Mouse (Mus musculus): ENCODE data around the gene Hyou1. TPM values are rescaled to one million over a fixed set of nuclear protein-coding genes. Genes with fewer than 3 reads are reported as not detected.
"Not testable (repeated sequence)": the region's sequence is repeated elsewhere in the genome, so short reads cannot be mapped to it uniquely, and the experiment has no call there.

The Hyou1 gene
- total RNA-seq, 2 experiments from 2014 or later = 87.2 to 90.0 TPM

DNA sequence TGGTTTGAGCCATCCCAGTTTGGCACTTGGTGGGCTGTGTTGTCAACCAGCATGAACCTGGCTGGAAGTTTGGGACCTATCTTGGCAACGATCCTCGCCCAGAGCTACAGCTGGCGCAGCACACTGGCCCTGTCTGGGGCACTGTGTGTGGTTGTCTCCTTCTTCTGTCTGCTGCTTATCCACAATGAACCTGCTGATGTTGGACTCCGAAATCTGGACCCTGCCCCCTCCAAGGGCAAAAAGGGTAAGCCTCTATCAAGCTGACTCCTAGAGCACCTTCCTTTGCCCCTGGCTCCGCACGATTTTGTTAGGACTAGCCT is 20.5 kb downstream of the Hyou1 start:
- DNase-seq = peak; percentile 44
- intact Hi-C loops (cut with DNase I) = loop anchor here (10.0 kb wide), 1 partner anchor 275 kb away; no protein-coding TSS in a partner anchor

DNA sequence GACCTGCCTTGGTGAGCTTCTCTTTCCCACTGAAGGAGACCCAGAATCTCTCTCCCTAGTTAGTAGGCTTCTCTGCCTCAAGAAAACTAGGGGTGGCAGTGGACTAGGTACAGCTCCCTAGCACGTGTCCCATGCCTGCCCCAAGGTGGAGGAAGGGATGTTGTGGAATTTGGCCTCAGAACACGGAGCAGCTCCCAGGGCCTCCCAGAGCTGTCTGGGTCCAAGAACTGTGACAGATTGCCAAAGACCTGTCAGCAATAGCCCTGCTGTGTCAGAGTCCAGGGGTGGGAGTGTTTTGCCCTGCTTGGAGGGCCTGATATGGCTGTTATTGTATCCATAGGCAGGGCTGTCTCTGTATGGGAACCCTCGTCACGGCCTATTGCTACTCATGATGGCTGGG is 21.8 kb downstream of the Hyou1 start:
- intact Hi-C loops (cut with DNase I) = no loop called here
- DNase-seq = no peak

DNA sequence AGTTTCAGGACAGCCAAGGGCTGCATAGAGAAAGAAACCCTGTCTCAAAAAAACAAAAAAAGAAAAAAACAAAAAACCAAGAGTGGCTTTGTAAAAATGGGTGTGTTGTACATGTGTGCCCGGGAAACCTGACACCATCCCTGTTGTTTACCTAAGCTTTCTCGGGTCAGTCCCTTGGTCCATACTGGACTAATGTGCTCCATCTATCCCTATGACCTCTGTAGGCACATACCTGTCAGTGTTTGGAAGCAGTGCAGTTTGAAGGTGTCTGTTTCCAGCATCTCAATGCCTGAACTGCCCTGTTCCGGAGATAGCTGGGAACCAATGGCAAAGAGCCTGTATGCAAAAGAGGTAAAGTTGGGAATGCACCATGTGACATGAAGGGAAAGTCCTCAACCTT is 25.7 kb downstream of the Hyou1 start:
- no peak for DNase-seq
- intact Hi-C loops (cut with DNase I) = no loop called here

DNA sequence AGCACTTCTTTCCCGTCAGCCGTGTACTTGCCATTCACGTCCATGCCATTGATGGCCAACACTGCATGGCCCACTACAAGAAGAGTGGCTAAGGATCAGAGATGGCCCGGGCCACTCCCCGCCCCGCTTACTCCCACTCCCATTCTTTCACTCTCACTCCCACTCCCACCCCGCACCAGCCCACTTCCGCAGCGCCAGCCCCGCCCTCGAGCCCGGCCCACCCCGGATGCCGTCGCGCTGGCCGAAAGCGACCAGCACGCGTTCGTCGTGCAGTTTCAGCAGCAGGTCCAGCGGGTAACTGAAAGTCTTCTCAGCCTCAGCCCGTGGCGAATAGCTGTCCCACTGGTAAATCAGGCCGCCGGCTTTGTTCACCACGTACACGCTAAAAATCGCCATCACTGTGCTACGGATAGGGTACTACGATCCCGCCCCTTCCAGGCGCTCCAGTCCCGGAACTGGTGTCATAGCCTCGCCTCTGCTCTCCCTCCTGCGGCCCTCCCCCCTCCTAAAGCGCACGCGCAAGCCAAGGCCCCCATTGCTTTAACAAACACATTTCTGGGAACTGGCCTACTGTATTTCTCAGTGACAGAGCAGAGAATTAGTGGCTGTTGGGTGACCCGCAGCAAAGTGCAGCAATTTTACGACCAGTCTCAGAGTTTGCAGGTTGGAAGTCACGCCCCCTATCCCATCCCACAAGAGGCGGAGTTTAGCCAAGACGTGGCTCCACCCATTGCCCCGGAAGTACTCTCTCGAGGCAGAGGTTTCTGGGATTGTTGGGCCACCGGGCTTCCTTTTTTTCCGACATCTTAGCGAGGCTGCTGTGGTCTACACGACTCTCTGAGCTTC is 27.8 kb downstream of the Hyou1 start, which contains the start of the genes Rps25 and Trappc4:
Gene Rps25, plus strand, starts transcription at position 234 of the 846 bp plus-strand sequence.
Gene Trappc4, minus strand, starts transcription at position 695 of the 846 bp plus-strand sequence.
- DNase-seq = peak; percentile 94
- intact Hi-C loops (cut with DNase I) = no loop called here

DNA sequence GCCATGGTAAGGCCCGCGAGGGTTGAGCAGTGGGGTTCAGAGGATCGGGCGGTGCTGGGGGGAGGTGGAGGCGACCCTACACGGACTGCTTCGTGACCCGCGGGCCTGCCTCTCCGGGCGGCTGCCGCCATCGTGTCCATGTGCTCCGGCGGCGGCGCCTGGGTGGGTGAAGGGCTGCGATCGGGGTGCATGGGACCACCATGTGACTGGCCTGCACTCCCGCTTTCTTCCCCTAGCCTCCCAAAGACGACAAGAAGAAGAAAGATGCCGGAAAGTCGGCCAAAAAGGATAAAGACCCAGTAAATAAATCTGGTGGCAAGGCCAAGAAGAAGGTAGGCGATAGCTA is 28.4 kb downstream of the Hyou1 start:
- intact Hi-C loops (cut with DNase I) = no loop called here
- no peak for DNase-seq

DNA sequence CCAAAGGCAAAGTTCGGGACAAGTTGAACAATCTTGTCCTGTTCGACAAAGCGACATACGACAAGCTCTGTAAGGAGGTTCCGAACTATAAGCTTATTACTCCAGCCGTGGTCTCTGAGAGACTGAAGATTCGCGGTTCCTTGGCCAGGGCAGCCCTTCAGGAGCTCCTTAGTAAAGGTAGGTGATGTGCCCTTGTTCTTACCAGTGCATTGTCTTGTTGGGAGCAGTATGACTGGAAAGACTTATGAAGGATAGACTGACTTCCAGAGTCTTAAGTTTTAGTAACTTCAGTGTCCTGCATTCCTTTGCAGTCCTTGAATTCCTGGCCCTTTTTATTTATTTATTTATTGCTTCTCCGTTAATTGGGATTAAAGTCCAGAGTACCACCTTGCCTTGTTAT is 29.4 kb downstream of the Hyou1 start:
- DNase-seq; intact Hi-C loops (cut with DNase I): not testable (repeated sequence)

DNA sequence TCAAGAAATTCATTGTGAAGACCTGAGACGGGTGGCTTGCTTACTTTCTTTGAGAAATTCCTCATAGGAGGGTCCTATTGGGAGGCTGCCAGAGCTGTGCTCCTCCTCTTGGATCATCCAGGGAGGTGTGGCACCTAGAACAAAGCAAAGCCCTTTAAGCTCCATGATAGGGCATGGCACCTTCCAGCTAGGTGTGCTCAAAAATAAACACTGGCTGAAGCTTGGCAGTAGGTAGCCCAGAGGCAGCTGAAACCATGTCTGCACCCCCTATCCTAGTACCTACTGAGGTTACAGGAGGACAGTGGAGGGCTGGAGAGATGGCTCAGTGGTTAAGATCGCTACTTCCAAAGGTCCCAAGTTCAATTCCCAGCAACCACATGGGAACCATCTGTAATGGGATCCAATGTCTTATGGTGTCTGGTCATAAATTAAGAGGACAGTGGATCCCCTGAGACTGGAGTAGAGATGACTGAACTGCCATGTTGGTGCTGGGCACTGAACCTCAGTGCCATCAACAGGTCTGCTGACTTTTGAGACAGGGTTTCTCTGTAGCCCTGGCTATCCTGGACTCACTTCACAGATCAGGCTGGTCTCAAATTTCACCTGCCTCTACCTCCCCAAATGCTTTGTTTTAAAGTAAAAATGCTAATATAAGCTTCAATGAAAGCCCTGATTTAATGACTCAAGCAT is 31.5 kb downstream of the Hyou1 start:
- intact Hi-C loops (cut with DNase I) = no loop called here
- no peak for DNase-seq

DNA sequence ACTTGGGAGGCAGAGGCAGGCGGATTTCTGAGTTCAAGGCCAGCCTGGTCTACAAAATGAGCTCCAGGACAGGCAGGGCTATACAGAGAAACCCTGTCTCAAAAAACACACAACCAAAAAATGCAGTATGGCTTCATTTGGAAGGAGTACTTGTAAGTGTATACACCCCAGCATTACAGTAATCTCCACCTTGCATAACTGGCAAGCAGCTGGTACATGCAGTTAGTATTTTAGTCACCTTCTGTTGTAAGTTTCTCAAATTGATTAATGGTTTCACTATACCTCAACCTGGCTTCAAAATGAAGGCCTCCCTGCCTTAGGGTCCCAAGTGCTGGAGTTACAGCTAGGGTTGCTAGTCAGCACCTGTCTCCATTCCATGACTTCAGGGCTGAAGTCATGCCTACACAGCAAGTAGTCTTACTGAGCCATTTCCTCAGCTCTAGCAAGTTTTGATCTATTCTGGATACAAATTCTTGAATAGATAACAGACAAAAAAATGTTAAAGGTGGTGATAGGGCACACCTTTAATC is 32.4 kb downstream of the Hyou1 start:
- intact Hi-C loops (cut with DNase I) = no loop called here
- no peak for DNase-seq

DNA sequence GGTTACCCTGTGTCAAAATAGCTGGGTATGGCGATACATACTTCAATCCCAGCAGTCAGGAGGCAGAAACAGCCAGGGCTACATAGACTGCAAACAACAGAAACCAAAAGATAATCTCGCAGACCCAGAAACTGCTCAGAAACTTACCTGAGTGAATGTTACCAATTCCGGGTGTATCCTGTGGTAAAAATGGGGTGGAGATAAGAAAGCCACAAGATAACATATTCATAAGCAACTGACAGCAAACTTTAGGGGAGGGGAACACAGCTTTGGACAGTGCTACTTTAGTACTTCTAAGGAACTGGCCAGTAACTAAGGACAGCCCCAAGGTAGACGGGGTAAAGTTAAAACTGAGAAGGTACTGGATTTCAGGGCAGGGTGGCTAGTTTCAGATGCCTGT is 33.0 kb downstream of the Hyou1 start:
- intact Hi-C loops (cut with DNase I) = no loop called here
- DNase-seq = no peak

DNA sequence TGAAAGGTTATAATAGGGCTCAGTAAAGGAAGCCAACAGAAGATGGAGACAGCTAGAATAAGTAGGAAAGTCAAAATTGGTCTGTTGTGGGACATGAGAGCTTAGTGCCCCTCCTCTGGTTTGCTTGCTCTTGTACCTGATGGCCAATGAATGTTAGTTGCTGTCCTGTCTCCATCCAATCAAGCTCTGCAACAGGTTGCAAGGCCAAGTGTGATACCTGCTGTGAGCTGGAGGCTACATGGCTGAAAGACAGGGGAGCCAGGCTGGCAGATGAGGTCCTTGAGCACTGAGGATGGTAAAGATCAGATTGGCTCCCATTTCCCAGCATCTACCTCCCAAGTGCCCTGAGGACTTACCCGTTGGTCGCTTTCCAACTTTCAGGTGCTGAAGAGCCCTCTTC is 33.5 kb downstream of the Hyou1 start:
- no peak for DNase-seq
- intact Hi-C loops (cut with DNase I) = no loop called here

DNA sequence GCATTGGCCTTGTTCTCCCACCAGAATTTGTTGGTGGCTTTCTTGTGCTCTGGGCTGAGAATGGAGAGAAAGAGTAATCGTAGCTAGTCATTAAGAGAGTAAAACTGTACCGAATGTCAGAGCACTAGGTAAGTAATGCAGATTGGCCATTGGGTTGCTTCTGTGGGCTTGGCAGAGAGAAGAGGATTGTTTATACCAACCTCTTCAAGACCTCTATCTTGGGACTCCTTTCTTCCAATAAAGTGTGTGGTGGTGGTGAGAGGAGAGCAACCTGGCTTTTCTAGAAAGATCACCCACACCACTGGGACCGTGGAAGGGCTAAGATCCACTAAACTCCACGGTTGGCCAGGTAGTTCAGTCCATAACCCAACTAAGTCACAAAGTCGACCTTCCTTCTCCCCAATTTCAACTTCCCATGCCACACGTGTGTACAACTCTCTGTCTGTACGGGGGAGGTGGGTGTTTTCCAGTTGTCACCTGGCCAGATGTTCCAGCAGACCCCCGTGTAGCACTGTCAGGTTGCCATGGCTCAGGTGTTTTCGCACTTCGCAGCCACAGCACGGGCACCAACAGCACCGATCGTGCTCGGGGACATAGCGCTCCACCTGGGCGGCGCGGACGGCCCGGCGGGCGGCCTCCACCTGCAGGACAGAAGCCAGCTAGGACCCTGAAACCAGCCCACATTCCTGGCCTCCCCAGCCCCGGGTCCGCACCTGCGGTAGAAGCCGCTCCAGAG is 38.0 kb downstream of the Hyou1 start:
- intact Hi-C loops (cut with DNase I) = no loop called here
- peak; percentile 34 for DNase-seq

DNA sequence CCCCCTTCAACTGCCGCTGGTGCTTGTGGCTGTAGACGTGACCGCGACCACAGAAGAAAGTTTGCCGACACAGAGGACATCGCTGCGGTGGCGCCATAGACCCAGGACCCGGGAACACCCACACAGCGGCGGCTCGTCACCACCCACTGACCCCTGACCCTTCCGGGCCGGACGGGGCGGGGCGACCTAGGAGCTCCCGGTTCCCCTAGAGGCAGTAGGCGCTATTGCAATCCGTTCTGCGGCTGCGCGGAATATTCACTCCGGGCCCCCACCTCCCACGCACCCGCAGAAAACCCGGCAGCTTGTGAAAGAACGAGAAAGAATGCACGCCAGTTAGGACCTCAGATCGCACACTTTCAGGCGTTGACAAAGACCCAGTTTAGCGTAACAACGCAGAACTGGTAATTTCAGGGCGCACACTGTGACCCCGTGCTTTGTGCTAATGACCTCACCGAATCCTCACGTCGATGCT is 38.6 kb downstream of the Hyou1 start:
- peak; percentile 94 for DNase-seq
- intact Hi-C loops (cut with DNase I) = no loop called here

DNA sequence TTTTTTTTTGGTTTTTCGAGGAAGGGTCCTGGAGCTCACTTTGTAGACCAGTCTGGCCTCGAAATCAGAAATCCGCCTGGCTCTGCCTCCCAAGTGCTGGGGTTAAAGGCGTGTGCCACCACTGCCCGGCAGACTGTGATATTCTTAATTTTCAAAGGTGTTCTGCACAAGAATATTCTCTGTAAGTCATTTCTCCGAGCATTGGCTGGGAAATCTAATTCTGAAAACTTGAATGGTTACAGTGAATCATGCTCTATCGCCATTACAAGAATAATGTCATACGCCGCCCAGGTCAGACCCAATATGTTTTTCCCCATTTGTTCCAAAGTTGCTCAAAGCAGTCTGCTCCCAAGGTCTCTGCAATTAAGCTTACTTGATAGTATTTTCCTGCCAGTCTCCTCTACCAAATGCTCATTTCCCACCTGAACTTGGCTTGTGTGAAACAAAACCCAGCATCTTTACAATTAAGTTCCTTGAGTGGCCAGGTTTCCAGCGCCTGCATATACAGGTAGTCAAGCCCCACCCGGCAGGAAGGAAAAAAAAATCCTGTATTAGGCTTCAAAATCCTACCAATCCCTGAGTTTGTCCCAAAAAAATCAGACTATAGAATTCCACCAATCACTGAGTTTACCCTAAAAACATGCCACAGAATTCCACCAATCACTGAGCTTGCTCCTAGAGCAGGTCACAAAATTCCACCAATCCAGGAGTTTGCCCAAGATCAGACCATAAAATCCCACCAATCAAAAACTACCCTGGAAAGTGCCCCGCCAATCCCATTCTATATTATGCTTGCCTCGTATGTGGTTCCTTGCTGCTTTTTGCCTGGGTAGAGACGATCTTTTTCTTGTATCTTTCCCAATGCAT is 39.5 kb downstream of the Hyou1 start, which contains the start of gene Ccdc84:
Gene Ccdc84, minus strand, starts transcription at position 51 of the 867 bp plus-strand sequence.
- DNase-seq = no peak
- intact Hi-C loops (cut with DNase I) = no loop called here

DNA sequence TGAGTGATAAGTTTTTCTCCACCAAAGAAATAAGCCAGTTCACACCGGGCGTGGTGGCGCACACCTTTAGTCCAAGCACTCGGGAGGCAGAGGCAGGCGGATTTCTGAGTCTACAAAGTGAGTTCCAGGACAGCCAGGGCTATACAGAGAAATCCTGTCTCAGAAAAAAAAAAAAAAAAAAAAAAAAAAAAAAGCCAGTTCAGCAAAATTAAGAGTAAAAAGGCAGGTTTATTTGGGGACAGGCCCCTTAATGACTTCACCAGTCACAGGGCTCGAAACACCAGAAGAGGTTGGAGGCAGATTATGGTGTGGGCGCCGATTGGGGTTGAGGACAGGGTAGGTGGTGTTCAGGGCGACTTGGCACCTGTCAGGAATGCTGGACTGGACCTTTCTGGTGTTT is 40.4 kb downstream of the Hyou1 start:
- not testable (repeated sequence) for DNase-seq

DNA sequence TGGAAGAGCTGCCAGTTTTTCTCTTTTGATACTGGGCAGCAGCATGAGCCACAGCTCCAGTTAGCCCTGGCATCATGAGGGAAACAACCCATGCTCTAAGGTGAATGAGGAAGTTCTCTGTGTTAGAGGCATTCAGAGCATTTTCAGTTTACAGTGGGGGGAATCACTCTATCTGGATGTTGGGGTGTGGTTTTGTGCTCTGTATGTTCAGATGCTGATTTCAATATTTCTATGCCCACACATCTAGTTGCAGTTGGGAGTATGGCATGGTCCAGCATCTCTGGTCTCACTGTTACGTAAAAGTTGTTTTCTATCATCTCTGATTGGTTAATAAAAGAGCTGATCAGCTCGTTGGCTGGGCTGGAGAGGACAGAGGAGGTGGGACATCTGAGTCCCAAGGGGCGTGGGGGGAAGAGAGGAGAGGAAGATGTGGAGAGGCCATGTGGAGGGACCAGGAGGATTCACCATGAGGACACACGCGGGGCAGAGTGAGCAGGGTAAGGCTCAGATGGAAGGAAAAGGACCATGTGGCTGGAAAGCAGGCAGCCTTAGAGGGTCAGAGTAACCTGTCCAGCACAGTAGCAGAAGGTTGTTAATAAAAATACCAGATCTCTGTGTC is 41.1 kb downstream of the Hyou1 start:
- intact Hi-C loops (cut with DNase I) = no loop called here
- DNase-seq = no peak

More for the DNA sequence above, 40.4 kb downstream of the Hyou1 start:
- intact Hi-C loops (cut with DNase I) = not testable (repeated sequence)

DNA sequence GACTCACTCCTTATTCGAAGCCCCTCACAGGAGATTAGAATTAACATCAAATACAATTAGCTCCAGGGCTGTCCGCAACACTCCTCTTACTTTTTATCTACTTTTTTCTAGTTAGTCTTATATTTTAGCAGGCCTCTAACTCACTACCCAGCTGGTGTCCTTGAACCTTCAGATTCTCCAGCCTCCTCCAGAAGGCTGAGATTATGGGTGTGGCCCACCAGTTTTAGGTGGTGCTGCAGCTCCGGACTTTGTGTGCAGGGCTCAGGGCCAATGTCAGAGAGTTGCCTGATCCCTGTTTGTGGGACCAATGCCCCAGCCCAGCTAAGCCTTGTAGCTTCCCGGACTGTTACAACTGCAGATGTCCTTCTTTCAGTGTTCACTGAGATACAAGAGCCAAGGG is 44.3 kb downstream of the Hyou1 start:
- intact Hi-C loops (cut with DNase I) = no loop called here
- DNase-seq = no peak

DNA sequence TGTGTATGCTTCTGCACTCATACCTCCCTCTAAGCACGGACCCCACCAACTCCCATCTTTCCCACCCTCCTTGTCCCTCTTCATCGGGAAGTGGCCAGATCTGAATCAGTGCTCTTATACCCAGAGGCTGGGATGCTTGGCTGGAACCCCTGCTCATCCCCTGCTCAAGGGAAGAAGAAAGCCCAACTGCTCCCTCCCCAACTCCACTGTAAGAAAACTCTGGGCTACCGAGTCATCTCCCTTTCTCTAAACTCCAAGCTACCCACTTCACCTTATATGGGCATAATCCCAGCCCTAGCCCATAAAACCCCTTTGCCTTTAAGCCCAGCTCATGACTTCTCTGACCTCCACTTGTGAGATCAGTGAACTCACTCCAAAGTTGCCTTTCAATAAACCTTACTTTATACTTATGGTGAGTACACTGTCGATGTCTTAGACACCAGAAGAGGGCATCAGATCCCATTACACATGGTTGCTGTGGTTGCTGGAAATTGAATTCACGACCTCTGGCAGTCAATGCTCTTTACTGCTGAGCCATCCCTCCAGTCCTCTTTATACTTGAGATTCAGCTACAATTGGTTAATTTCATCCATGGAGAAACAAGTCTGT is 53.4 kb downstream of the Hyou1 start:
- DNase-seq = no peak
- intact Hi-C loops (cut with DNase I) = no loop called here

DNA sequence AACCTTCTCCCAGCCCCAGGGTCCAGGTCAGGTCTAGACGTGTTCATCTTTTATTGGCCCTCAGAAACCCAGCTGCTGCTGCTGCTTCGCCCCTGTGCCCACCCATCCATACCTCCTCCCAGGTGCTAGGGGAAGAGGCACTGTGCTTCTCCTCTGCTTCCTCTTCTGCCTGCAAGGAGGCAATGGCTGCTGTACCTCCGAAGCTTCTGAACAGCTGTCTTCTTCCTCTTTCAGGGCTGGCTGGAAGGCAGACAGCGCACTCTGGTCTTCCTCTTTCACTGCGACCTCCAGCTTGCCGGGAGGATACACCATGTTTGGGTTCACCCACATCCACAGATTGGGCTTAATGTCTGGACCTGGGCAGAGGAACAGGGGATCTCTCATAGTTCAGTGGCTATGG is 56.5 kb downstream of the Hyou1 start:
- intact Hi-C loops (cut with DNase I) = no loop called here
- DNase-seq = no peak

DNA sequence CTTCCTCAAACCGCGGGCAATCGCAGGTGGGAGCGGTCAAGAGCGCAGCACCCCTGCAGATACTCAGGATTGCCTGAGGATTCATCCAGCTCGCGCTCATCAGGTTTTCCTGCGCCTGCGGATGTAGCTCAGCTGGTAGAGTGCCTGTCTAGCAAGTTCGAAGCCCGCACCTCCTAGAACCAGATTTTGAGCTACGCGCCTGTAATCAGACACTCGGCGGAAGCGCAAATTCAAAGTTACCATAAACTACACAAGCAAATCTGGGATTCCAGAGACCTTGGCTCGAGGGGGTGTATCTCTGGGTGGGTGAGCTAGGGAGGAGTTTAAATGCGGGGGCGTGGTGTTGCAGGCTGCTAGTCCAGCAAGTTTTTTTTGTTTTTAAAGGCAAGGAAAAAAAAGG is 61.7 kb downstream of the Hyou1 start, which contains the start of gene Foxr1:
Gene Foxr1, minus strand, starts transcription at position 176 of the 400 bp plus-strand sequence.
- intact Hi-C loops (cut with DNase I) = no loop called here
- DNase-seq = no peak

Data from left cerebral cortex, postnatal 4 days (tissue).